Mouse (Mus musculus) erythroblast, embryonic 14.5 days (primary cell): ENCODE results near the gene Acp7.

Experiments
- GATA1 ChIP-seq: IDR thresholded peaks from 2 replicates; pipeline ENCODE4 v1.6.1; 2012; ENCODE audit warnings: low read length, inconsistent platforms, mixed read lengths
- TAL1 ChIP-seq: IDR thresholded peaks from 3 replicates; pipeline ENCODE4 v1.6.1; 2012; ENCODE audit warnings: low read length, inconsistent platforms, mixed read lengths

- TF ChIP-seq GATA1 (no peak), TAL1 (no peak)
Observed at GRCm38 (mm10) chr7:28596436-28597276, 34.5 kb downstream of the Acp7 start.
